Mouse (Mus musculus) forebrain, postnatal 0 days (tissue): ENCODE measurements at regions not wholly inside any gene's neighbourhood (a gene's known extent, or its start where the extent isn't known, plus 50 kb on each side); places are given as distances from the start of the nearest gene placed in this dataset.
A peak's percentile ranks its signal among the peaks of the same experiment; 100 is the strongest.

Experiments
- ATAC-seq: fragments of 200-750 bp; cut with Nextera tagmentation; 2 replicates; pipeline ENCODE4 v1.8.0; 2017; ENCODE audit warnings: mild to moderate bottlenecking, moderate library complexity
- DNase-seq: peaks from one replicate; pipeline ENCODE4 v3.0.0-alpha.2; 2015
- H3K27ac ChIP-seq: fragments of 300-500 bp; sonication (generic); 2 replicates; pipeline ENCODE4 v1.5.1; 2014; ENCODE audit warnings: low read depth, mild to moderate bottlenecking, antibody characterized with exemption, low read length, moderate library complexity, mixed read lengths
- H3K27me3 ChIP-seq: fragments of 300-500 bp; sonication (generic); 2 replicates; pipeline ENCODE4 v1.6.1; 2014; ENCODE audit warnings: mild to moderate bottlenecking, low read length, mixed read lengths; ENCODE audit not compliant: insufficient read depth
- H3K36me3 ChIP-seq: fragments of 300-500 bp; sonication (generic); 2 replicates; pipeline ENCODE4 v1.6.1; 2014; ENCODE audit warnings: mild to moderate bottlenecking, moderate library complexity; ENCODE audit not compliant: insufficient read depth
- H3K4me1 ChIP-seq: fragments of 300-500 bp; sonication (generic); 2 replicates; pipeline ENCODE4 v1.6.1; 2014; ENCODE audit warnings: antibody characterized with exemption; ENCODE audit not compliant: insufficient read depth
- H3K4me2 ChIP-seq: fragments of 300-500 bp; sonication (generic); 2 replicates; pipeline ENCODE4 v1.6.1; 2014; ENCODE audit warnings: low read depth, mild to moderate bottlenecking, moderate library complexity
- H3K4me3 ChIP-seq: fragments of 300-500 bp; sonication (generic); 2 replicates; pipeline ENCODE4 v1.5.1; 2014; ENCODE audit warnings: low read depth, low read length, mixed read lengths
- H3K9ac ChIP-seq: fragments of 300-500 bp; sonication (generic); 2 replicates; pipeline ENCODE4 v1.6.1; 2014; ENCODE audit warnings: mild to moderate bottlenecking
- H3K9me3 ChIP-seq: fragments of 300-500 bp; sonication (generic); 2 replicates; pipeline ENCODE4 v1.6.1; 2016; ENCODE audit warnings: low read length
- CTCF ChIP-seq: sonication (generic); IDR thresholded peaks from 2 replicates; pipeline ENCODE4 v1.5.1; 2016; ENCODE audit warnings: antibody characterized with exemption, control low read depth, low read depth
- WGBS: fragments of 180-500 bp; shearing (Covaris S2); extraction: QIAGEN DNeasy Blood & Tissue Kit; methylation state at CpG from one replicate; pipeline ENCODE4 v1.1.7; 2014; 5-methylcytosine and 5-hydroxymethylcytosine counted together

- no peaks in the 10 kb centered on the region for H3K9me3 ChIP-seq
- no peak overlapping the region for H3K9ac ChIP-seq
- no peaks in the 10 kb centered on the region for H3K4me1 ChIP-seq
- no peak for TF ChIP-seq CTCF
- no peak overlapping the region for H3K4me3 ChIP-seq
- H3K36me3 ChIP-seq, result no peaks in the 10 kb centered on the region
- no peak overlapping the region for H3K4me2 ChIP-seq
- H3K27ac ChIP-seq, result no peak overlapping the region
- ATAC-seq, result no peak
- WGBS, result 53% methylated on average over 9 of the region's 9 CpGs
- DNase-seq, result no peak
- H3K27me3 ChIP-seq, result no peaks in the 10 kb centered on the region
Observed at GRCm38 (mm10) chr3:130833082-130833481, 102.9 kb upstream of the Rpl34 start.

DNA sequence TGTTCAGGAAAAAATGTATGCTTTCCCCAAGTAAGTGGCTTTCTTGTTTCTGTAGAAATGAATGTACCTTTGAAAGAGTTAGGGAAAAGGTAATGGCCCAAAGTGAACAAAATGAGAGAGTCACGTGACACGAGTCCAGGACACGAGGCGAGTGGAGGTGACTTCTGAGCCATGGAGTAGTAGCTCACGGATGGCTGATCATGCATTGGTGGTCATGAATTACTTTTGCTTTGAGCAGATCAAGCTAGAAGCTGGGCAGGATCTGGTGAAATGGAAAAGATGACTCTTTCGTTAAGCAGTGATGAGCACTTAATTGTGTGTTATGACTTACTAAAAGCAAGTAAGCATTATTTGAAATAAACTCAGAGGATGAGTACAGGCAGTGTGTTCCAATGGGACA lies 101.6 kb upstream of the Rpl34 start:
- TF ChIP-seq CTCF, result no peak
- Histone ChIP-seq H3K9me3 (no peaks in the 10 kb centered on the region), H3K9ac (no peak overlapping the region), H3K4me2 (no peak overlapping the region), H3K4me3 (no peak overlapping the region), H3K27me3 (no peaks in the 10 kb centered on the region), H3K4me1 (no peaks in the 10 kb centered on the region), H3K27ac (no peak overlapping the region), H3K36me3 (no peaks in the 10 kb centered on the region)
- DNase-seq, result no peak
- no peak for ATAC-seq
- 83% methylated on average over 6 of the region's 6 CpGs for whole genome bisulfite sequencing

- Histone ChIP-seq H3K36me3 (no peaks in the 10 kb centered on the region), H3K4me3 (no peak overlapping the region), H3K27me3 (no peaks in the 10 kb centered on the region), H3K9ac (no peak overlapping the region), H3K9me3 (no peaks in the 10 kb centered on the region), H3K27ac (no peak overlapping the region), H3K4me1 (no peaks in the 10 kb centered on the region), H3K4me2 (no peak overlapping the region)
- DNase-seq, result no peak
- 51% methylated on average over 4 of the region's 4 CpGs for WGBS
- no peak for ATAC-seq
- TF ChIP-seq CTCF, result no peak
Observed at GRCm38 (mm10) chr3:130828346-130828745, 98.1 kb upstream of the Rpl34 start.

GRCm38 (mm10) chr3:130827934-130828333 lies 97.7 kb upstream of the Rpl34 start:
- DNase-seq (no peak), ATAC-seq (no peak)
- Histone ChIP-seq H3K9ac (no peak overlapping the region), H3K4me3 (no peak overlapping the region), H3K36me3 (no peaks in the 10 kb centered on the region), H3K4me1 (no peaks in the 10 kb centered on the region), H3K4me2 (no peak overlapping the region), H3K27ac (no peak overlapping the region), H3K9me3 (no peaks in the 10 kb centered on the region), H3K27me3 (no peaks in the 10 kb centered on the region)
- WGBS, result 66% methylated on average over 4 of the region's 4 CpGs
- no peak for TF ChIP-seq CTCF

GRCm38 (mm10) chr3:130827021-130827420 lies 96.8 kb upstream of the Rpl34 start:
- no peaks in the 10 kb centered on the region for H3K36me3 ChIP-seq
- no peak overlapping the region for H3K4me2 ChIP-seq
- no peak overlapping the region for H3K27ac ChIP-seq
- H3K9ac ChIP-seq, result no peak overlapping the region
- ATAC-seq (no peak), DNase-seq (no peak)
- WGBS, result 71% methylated on average over 6 of the region's 6 CpGs
- no peak for TF ChIP-seq CTCF
- no peak overlapping the region for H3K4me3 ChIP-seq
- no peaks in the 10 kb centered on the region for H3K27me3 ChIP-seq
- H3K9me3 ChIP-seq, result no peaks in the 10 kb centered on the region
- no peaks in the 10 kb centered on the region for H3K4me1 ChIP-seq

- no peak for TF ChIP-seq CTCF
- no peak overlapping the region for H3K4me2 ChIP-seq
- H3K4me1 ChIP-seq, result no peaks in the 10 kb centered on the region
- ATAC-seq (no peak), DNase-seq (no peak)
- WGBS, result 71% methylated on average over 9 of the region's 9 CpGs
- H3K9me3 ChIP-seq, result no peaks in the 10 kb centered on the region
- H3K27ac ChIP-seq, result no peak overlapping the region
- H3K36me3 ChIP-seq, result no peaks in the 10 kb centered on the region
- H3K27me3 ChIP-seq, result no peaks in the 10 kb centered on the region
- no peak overlapping the region for H3K4me3 ChIP-seq
- H3K9ac ChIP-seq, result no peak overlapping the region
Observed at GRCm38 (mm10) chr3:130819837-130820098, 89.6 kb upstream of the Rpl34 start.

- peak; percentile 51; the same call in 1 of the 2 replicates for ATAC-seq
- WGBS, result 42% methylated on average over 17 of the region's 17 CpGs
- peak overlapping the region; percentile 52 for H3K9ac ChIP-seq
- H3K27me3 ChIP-seq, result no peaks in the 10 kb centered on the region
- H3K9me3 ChIP-seq, result no peaks in the 10 kb centered on the region
- H3K4me1 ChIP-seq, result no peaks in the 10 kb centered on the region
- H3K4me3 ChIP-seq, result peak overlapping the region; percentile 41
- H3K27ac ChIP-seq, result no peak overlapping the region
- no peak for DNase-seq
- H3K36me3 ChIP-seq, result no peaks in the 10 kb centered on the region
- peak overlapping the region; percentile 64 for H3K4me2 ChIP-seq
- no peak for TF ChIP-seq CTCF
Observed at GRCm38 (mm10) chr3:130819031-130819836, 89.0 kb upstream of the Rpl34 start.
